Mouse (Mus musculus) urinary bladder, postnatal 10 days (tissue): Measurements from ENCODE around the gene Sprr2d.

Experiments used
- DNase-seq: peaks from one replicate; pipeline ENCODE4 v3.0.0; 2022; ENCODE audit warnings: low spot score

Gene Sprr2d

DNA sequence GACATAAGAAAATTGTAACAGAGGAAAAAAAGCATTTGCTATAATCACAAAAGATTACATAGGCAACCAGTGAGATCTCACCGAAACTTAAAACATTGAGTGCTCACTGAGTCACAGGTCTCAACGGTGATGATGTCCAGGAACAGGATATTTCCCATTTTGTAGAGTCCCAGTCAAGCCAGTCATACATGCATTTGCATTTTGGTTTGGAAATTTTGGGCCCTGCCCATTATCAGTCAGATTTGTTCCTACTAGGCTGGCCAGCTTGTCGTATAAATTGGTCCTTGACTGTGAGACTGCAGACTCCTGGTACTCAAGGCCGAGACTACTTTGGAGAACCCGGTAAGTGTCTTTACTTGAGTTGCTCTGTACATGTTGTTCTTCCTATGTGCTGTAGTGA lies at the start of gene Sprr2d:
TSS of gene Sprr2d (plus strand) at position 301 of the 400 bp plus-strand sequence.
- DNase-seq = no peak

DNA sequence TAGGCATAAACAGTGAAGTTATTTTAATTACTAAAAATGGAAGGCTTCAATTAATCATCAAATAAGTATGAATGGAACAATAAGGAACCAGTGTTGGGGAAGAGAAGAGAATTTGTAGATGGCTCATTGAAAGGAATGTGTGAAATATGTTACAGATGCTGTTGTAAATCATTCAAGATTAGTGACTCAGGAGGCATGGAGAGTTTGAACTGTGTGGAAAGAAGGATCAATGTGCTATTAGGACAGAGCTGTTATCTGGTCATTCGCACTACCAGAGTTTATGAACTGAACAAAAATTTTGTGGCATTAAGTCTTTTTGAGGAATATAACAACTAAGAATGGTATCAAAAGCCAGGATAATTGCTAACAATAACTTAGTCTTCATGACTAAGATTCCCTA lies 31.5 kb upstream of the Sprr2d start:
- DNase-seq = no peak

DNA sequence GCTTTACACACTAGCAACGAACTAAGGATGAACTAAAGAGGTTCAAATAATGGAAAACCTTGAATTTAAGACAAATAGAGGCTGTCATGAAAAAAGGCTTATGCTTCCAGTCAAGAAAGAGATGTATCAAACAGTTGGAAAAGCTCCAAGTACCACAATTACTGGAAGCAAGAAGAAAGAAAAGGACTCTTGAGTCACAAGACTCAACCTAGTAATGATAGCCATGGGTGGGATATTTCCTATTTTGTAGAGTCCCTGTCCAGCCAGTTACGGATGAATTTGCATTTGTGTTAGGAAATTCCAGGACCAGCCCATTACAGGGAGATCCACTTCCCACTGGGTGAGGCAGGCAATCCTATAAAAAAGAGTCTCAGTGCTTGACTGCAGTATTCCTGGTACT lies 22.6 kb upstream of the Sprr2d start, which contains the start of gene Sprr2b:
TSS of gene Sprr2b (plus strand) at position 301 of the 400 bp plus-strand sequence.
- no peak for DNase-seq

DNA sequence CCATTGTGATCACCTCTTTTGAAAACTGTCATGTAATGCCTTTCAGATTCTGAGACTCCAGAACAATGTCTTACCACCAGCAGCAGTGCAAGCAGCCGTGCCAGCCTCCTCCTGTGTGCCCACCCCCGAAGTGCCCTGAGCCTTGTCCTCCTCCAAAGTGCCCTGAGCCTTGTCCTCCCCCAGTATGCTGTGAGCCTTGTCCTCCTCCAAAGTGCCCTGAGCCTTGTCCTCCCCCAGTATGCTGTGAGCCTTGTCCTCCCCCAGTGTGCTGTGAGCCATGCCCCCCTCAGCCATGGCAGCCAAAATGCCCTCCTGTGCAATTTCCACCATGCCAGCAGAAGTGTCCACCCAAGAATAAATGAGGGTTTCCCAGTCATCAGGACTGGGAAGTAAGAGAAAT lies 21.6 kb upstream of the Sprr2d start:
- no peak for DNase-seq

DNA sequence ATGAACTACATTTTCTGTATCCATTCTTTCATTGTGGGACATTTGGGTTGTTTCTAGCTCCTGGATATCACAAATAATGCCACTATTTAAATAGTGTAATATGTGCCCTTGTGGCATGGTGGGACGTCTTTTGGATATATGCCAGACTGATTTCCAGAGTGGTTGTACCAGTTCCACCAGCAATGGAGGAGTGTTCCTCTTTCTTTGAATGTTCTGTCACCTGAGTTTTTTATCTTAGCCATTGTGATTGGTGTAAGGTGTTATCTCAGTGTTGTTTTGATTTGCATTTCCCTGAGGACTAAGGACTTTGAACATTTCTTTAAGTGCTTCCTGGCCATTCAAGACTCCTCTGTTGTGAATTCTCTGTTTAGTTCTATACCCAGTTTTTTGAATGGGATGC lies 2.7 kb upstream of the Sprr2d start:
- no peak for DNase-seq

DNA sequence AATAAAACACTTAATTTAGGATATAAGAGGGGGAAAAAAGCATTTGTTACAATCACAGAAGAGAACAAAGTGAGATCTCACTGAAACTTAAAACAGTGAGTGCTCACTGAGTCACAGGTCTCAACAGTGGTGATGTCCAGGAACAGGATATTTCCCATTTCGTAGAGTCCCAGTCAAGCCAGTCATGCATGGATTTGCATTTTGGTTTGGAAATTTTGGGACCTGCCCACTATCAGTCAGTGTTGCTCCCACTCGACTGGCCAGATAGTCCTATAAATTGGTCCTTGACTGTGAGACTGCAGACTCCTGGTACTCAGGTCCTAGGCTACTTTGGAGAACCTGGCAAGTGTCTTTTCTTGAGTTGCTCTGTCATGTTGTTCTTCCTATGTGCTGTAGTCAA lies 12.9 kb downstream of the Sprr2d start, which contains the start of gene Sprr2e:
TSS of gene Sprr2e (plus strand) at position 301 of the 400 bp plus-strand sequence.
- no peak for DNase-seq

DNA sequence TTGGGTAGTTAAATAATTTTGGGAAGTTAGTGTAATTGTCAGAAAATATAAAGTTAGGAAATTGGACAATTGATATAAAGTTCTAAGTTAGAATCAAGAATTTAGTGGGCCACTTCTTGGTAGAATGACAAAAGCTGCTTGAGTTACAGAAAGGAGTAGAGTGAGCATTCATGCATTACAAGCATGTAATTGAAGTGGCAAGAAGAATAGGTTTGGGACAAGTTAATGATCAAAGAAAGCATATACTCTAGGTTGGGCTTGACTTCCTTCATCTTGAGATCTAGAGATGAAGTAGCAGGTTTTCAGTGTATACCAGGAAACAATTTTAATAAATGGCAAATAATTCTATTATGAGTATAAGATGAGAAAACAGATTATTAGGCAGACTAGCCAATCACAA lies 22.7 kb downstream of the Sprr2d start:
- no peak for DNase-seq

DNA sequence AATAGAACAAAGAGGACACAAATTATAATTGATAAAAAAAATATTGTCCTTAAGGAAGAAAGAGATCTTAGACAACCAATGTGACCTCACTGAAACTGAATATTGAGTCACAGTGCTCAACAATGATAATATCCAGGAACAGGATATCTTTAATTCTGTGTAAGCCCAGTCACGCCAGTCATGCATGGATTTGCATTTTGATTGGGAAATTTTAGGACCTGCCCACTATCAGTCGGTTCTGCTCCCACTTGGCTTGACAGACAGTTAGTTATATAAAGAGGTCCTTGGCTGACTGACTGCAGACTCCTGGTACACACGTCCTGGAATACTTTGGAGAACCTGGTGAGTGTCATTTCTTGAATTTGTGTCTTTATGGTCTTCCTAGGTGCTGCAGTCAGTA lies 25.9 kb downstream of the Sprr2d start, which contains the start of gene Sprr2f:
TSS of gene Sprr2f (plus strand) at position 301 of the 400 bp plus-strand sequence.
- no peak for DNase-seq

DNA sequence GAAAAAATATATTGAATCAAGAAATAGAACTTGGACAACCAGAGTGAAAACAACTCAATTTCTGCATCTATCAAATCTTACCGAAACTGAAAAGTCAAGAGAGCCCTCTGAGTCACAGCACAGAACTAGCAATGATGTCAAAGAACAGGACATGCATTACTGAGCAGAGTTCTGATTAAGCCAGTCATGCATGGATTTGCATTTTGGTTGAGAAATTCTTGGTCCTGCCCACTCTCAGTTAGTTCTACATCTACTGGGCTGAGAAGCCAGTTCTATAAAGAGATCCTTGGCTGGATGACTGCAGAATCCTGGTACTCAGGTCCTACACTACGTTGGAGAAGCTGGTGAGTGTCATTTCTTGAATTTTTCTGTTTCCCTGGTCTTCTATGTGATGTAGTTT lies 34.7 kb downstream of the Sprr2d start:
- DNase-seq = no peak

DNA sequence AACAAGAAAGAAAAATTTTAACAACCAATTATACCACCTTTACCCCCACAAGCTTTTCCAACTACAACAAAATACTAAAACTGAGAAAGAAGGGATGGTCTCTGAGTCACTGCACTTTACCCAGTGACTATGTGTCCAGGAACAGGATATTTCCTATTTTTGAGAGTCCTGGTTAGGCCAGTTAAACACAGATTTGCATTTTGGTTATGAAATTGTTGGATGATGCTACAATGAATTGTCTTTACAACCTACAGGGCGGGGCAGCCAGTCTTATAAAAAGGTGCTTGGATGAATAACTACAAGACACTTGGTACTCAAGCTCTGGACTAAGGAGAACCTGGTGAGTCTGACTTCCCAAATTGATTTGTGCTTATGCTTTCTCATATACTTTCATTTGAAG lies 46.4 kb downstream of the Sprr2d start, which contains the start of gene Sprr2h:
TSS of gene Sprr2h (plus strand) at position 301 of the 400 bp plus-strand sequence.
- no peak for DNase-seq
